Mouse (Mus musculus) natural killer cell, adult 2 months (primary cell): ENCODE measurements at regions not wholly inside any gene's neighbourhood (a gene's known extent, or its start where the extent isn't known, plus 50 kb on each side); places are given as distances from the start of the nearest gene placed in this dataset.
"Not testable (repeated sequence)": the region's sequence is repeated elsewhere in the genome, so short reads cannot be mapped to it uniquely, and the experiment has no call there.

Source experiments
- DNase-seq, 2 experiments: peaks; one replicate each; pipeline ENCODE4 v3.0.0; 2022; ENCODE audit warnings: low spot score in 2 of 2

DNA sequence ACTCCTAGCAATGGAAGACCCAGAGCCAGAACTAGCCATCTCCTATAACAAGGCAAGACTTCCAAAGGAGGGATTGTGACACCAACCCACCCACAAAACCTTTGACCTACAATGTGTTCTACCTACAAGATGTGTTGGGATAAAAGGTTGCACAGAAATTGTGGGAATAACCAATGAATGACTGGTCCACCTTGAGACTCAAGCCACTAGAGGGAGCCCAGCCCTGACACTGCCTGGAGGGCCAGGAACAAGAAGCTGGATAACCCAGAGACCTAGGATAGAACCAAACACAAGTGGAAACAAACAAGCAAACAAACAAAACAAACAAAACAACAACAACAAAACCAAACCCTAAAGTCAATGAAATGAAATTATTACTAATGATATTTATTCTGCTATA lies 288.8 kb downstream of the Dchs2 start:
- DNase-seq, result no peak

DNA sequence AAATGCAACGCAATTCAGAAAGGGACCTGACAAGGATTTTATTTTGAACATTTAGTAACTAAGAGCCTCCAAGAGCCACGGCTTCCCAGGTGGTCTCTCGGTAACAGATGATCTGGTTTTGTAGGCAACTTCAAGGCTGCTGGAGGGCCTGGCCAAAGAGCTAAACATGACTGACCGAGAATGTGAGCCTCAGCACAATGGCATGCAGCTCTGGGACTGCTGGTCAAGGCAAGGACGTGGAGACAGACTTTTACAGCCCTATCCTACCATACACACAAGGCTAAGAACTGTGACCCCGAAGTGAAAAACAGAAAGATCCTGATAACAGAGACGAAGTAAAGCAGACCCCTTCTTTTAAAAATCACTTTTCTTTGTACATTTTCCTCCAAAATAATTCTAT lies 296.5 kb downstream of the Dchs2 start:
- DNase-seq, result no peak

DNA sequence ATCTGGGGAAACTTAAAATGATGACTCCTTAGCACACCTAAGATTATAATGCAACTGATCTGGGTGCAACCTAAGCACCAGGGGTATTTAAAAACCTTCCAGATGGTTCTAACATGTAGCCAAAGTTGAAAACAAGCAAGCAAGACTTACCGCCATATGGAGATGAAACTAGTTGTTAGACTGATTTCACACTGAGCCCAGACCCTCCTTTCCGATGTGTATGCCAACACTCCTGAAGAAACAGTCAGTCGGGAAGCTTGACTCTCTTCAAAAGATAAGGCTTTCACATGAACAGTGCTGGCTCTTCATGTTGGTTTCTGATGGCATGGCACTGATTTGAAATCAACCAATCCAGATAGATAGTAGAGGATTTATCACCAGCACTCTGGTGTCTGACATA lies 301.6 kb downstream of the Dchs2 start:
- no peak for DNase-seq

- DNase-seq, result no peak
Observed at GRCm38 (mm10) chr3:83446154-83446667, 318.5 kb downstream of the Dchs2 start.

GRCm38 (mm10) chr3:83450662-83451061 lies 315.5 kb upstream of the Sfrp2 start:
- no peak for DNase-seq

DNA sequence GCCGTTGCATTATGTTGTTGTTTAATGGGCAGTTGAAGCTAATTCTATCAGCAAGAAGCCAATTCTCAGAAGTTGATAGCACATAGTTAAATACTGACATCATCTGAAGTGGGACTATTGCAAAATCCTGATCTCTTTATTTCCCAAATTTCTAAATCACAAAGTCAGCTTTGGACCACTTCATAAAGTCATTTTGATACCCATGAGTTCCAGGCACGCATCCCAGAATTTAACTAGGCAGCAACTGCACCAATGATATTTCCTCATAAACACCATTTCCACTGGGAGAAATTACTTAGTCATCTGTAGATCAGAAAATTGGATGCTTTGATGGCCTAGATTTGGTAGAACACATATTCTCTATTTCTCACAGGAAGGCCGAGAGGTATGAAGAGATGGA lies 314.8 kb upstream of the Sfrp2 start:
- no peak for DNase-seq

GRCm38 (mm10) chr3:83453462-83453861 lies 312.7 kb upstream of the Sfrp2 start:
- no peak for DNase-seq

DNA sequence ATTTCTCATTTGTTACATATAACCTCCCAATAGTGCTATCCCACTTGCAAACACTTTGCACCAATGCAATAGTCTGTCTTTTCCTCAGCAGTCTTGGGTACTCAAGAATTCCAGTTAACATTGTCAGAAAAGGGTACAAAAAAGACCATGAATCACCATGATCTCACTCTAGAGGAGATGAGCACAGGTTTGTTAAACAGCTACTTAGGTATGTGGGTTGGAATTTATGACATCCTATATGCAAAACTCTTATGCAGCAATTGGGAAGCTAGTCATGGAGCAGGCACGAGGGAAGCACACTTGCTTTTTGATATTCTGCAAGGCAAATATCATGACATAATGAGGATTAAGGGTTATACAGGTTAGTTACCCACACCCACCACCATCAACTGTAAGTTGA lies 307.7 kb upstream of the Sfrp2 start:
- no peak for DNase-seq

DNA sequence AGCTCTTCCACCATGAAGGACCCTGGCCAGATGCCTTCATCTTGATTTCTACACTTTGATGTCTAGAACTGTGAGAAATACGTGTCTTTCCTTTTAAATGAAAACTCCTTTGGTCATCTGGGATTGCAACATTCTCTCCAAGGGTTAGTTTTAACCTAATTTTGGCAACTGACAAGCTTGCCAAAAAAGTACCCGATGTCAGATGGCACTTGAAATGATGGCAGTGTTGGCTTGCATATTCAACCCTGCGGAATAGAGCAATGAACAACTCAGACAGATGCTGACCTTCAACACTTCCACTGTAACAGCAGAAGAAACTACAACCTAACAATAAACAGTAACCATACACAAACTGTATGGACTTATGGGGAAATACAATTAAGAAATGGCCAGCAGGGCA lies 286.9 kb upstream of the Sfrp2 start:
- no peak for DNase-seq

DNA sequence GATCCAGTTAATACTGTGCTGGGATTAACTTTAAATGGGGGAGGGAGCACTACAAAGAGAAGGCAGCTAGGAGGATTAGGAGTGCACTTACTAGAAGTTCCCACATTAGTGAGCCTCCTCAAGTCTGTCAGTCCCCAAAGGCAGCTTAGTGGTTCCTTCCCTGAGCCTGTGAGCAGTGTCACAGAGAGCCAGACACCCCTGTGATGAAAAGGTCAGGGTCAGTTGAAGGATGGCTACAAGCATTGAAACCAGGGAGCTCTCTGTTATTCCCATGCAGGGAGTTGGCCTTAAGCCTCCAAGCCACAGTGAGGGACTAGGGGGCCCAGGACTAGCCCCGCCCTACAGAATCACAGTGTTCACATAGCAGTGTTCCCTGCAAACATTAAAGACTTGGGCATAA lies 285.9 kb upstream of the Sfrp2 start:
- no peak for DNase-seq

DNA sequence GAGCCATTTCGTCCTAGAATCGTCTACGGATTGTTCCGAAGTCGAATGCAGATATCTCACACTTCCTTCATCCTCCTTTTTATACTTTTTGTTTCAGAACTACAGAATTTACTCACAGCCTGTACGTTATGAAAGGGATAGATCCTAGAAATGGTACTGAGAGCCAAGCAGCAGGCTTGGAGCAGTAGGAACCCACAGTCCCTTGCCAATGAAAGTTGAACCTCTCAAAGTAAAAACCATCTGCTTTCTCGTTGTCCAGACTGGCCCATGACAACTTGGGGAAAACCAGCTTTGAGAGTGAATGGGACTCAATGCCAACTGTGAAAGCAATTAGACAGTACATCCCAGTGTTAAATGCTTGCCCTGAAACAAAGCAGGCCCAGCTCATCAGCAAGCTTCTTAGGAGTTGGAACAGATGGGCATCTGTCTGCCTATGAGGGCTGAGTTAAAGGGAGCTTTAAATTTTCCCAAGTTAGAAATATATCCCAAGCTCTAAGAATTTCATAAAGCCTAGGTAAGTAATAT lies 279.9 kb upstream of the Sfrp2 start:
- DNase-seq, result no peak

DNA sequence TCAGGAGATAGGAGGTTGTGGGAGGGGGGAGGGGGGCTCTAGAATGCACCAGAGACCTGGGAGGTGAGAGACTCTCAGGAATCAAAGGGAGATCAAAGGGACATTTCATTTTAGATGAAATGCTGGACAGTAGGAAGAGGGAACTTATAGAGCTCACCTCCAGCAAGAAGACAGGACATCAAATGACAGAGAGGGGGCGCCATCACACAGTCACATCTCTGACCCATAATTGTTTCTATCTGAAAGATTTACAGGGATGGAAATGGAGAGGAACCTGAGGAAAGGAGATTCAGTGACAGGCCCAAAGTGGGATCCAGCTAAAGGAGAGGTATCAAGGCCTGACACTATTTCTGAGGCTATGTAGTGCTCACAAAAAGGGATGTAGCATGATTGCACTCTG lies 270.5 kb upstream of the Sfrp2 start:
- DNase-seq, result no peak

DNA sequence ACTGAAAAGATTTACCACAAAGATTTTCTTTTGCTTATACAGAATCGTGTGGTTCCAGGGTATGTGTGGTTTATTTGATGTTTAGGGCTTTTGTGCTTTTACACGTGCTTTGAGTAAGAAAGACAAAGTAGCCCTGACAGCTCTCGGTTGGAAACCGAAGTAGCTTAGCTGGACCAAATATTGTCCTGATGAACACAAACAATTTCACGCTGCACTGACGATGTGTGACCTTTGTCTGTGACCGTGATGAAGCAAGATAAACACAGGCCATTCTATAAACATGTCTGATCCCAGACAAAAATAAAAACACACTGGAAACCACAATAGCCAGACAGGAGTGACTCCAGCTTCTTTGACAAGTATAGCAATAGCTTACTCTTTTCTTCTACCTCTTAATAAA lies 262.2 kb upstream of the Sfrp2 start:
- DNase-seq, result no peak

GRCm38 (mm10) chr3:83516614-83517013 lies 249.5 kb upstream of the Sfrp2 start:
- no peak for DNase-seq

- no peak for DNase-seq
Observed at GRCm38 (mm10) chr3:83517914-83518635, 248.0 kb upstream of the Sfrp2 start.

DNA sequence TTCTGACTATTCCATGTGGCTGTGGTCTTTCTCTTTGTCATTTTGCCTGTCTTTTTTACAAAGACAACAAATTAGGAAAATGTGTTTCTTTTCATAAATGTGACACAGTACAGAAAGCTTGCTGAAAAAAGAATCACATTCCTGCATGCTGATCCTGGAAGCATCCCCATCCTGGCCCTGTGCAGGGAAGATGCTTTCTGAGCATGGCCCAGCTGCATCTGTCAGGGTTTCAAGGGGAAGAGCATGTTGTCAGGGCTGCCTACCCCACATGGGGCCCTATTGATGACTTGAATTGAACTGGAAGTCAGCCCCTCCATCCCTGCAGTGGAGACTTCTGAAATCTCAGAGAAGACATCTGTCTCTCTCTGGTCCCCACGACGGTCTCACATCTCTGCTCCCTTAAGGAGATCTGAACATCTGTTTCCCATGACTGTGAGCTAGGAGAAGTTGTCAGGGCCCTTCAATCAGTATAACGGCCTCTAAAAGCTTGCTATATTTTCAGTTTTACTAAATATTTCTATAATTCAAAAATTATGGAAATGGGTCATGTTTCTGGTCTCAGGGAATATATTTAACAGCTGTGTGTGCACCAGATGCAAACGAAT lies 235.8 kb upstream of the Sfrp2 start:
- DNase-seq, result no peak

DNA sequence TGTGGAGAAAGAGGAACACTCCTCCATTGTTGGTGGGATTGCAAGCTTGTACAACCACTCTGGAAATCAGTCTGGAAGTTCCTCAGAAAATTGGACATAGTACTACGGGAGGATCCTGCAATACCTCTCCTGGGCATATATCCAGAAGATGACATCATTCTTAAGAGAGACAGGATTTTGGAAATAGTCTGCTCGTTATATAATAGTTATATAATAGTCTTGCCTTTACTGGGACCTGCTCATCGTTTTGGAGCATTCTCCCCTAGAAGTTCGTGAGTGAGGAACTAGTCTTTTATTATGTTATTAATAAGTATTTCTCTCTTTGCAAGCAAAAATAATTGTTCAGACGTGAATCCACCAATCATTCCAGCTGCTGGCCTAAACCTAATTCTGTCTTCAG lies 229.5 kb upstream of the Sfrp2 start:
- not testable (repeated sequence) for DNase-seq

DNA sequence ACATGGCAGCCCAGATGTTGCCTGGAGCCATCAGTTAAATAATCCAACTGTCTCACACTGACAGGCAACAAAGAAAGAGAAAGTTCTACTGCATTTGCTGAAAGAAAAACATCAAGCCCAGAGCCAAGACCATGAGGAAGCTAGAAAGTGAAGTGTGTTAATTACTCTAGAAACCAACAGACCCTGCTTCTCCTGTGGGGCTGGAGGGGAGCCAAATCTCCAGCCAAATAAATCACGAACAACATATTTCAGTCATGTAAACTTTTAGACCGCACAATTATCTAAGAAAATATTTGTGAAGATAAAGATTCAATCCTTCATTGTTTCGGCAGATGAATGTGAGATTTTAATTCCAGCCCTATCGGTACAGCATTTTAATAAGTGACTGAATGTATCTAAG lies 228.9 kb upstream of the Sfrp2 start:
- DNase-seq, result no peak

DNA sequence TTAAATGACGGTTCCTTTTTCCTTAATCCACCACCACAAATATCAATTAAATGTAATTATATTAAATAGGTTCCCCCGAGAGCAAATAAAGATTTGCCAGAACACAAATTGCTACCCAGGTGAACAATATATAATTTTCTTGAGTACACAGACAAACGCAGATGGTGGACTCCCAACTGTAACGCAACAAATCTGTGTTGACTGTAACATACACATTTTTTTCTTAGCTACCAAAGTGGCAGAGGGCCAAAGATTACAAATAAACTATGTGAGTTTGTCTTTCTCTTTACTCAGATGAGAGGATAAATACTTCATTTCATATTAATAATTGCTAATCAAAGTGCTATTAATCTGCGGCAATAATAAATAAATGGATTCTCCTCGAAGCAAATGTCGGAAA lies 228.4 kb upstream of the Sfrp2 start:
- DNase-seq, result no peak

DNA sequence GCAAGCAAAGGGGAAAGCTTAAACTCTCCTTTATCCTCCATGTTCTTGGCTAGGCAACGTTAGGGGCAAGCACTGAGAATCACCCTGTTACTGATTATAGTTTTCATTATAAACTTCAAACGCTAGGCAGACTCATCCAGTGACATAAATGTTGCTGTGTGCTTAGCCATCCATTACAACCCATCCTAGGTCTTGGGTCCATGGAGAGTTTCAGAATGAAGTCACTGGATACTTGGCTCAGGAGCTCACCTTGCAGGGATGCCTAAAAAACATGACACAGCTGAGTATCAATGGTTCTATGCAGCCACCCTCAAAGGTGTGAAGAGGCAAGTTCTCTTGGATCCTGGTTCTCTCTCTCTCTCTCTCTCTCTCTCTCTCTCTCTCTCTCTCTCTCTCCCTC lies 227.2 kb upstream of the Sfrp2 start:
- DNase-seq, result no peak

DNA sequence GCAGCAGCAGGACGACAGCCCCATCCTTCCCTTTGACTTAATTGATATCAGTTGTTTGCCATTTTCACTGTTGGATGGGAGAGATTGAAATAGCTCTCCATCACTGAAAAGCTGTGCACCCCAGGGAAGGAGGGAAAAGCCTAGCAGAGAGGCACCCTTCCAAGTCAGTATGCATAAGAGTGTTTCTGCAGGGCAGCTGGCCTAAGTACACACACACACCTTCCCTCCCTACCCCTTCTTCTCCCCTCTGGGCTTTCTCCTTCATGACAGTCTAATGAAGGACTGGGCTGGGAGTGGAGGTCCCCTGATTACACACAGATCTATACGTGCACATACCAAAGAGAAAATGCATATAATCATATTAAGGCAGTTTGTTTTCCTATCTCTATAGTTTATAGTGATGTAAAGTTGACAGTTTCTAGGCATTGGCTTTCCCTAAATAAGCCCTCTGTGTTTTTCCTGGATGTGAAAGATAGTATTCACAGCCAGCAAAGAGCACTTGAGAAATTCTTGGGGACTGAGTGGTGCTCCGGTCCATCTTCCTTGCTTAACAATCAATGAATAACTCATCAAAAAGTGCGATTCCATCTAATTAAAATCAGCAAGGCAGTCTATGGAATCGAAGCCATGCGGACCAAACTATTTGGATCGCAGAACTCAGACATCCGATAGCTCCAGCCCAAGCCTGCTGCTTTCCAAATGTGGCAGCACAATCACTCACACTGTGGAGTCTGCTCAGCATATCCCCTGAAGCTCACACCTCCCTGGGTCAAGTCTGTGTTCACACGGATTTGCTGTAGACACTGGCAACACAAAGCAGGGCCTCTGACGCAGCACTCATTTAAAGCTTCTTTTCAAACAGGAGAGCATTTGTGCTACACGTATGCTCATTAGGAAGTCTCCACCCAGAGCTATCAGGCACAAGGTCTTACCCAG lies 224.9 kb upstream of the Sfrp2 start:
- DNase-seq, result no peak

- no peak for DNase-seq
Observed at GRCm38 (mm10) chr3:83552516-83553139, 213.5 kb upstream of the Sfrp2 start.
